Mouse (Mus musculus): ENCODE data around the gene Otop3. TPM values are rescaled to one million over a fixed set of nuclear protein-coding genes. Genes with fewer than 3 reads are reported as not detected.
A peak's percentile ranks its signal among the peaks of the same experiment; 100 is the strongest.

Gene Otop3
- polyA plus RNA-seq, 1 experiment, result not detected

- TF ChIP-seq MAX (IDR thresholded peaks at IDR 0.05) (no peak), CTCF (IDR thresholded peaks at IDR 0.05; ENCODE audit: control insufficient read depth, insufficient read depth, insufficient read length) (no peak), MYOD1 (IDR thresholded peaks at IDR 0.05; ENCODE audit: control insufficient read depth, insufficient read length, low read depth) (no peak), FOSL1 (IDR thresholded peaks at IDR 0.05; ENCODE audit: insufficient read depth, low read length, poor library complexity, severe bottlenecking) (no peak), CEBPB (IDR thresholded peaks at IDR 0.05; ENCODE audit: low read depth) (no peak), USF1 (IDR thresholded peaks at IDR 0.05; ENCODE audit: low read depth) (no peak), MYOG (IDR thresholded peaks at IDR 0.05; ENCODE audit: control insufficient read depth, extremely low read depth, insufficient read length) (no peak)
- H3K27me3 ChIP-seq (ENCODE audit: control insufficient read depth, insufficient read depth, insufficient read length), result peaks cover 16% of the 10 kb centered on the region
- no peaks in the 10 kb centered on the region for H3K36me3 ChIP-seq (ENCODE audit: control insufficient read depth, insufficient read depth)
- no peak overlapping the region for H3ac ChIP-seq (ENCODE audit: control insufficient read depth, insufficient read length, low read depth)
- no peaks in the 10 kb centered on the region for H3K79me2 ChIP-seq (ENCODE audit: control insufficient read depth, insufficient read depth)
- no peak overlapping the region for H3K4me3 ChIP-seq (ENCODE audit: insufficient read depth, poor library complexity, severe bottlenecking)
- H3K79me3 ChIP-seq (ENCODE audit: low read depth), result no peaks in the 10 kb centered on the region
Measured at GRCm38 (mm10) chr11:115345515-115345914, 11.0 kb downstream of the Otop3 start.

DNA sequence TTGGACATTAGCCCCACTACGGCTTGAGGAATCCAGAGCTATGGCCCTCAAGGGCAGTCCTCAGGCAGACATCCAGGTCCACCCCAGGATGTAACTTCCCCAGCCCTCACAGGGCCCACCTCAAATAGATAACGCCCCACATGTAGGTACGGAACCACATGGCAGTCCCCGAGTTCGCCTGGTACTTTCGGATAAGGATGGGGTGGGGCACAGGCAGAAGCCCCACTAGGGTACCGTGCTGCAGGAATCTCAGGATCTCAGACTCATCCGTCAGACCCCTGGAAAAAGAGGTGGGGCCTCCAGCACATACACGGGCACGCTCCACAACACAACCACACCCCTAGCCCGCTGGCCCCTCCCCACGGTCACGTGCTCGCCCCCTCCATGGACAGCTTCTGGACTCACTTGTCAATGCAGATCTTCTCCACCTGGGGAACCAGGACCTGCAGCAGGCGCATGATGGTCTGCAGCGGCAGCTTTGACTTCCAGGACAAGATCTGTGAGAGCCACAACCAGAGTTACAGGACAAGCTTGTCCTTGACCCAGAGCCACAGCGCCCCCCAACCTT lies 14.2 kb downstream of the Otop3 start:
- Histone ChIP-seq H3ac (ENCODE audit: control insufficient read depth, insufficient read length, low read depth) (no peak overlapping the region), H3K36me3 (ENCODE audit: control insufficient read depth, insufficient read depth) (no peaks in the 10 kb centered on the region), H3K27me3 (ENCODE audit: control insufficient read depth, insufficient read depth, insufficient read length) (no peaks in the 10 kb centered on the region), H3K79me3 (ENCODE audit: low read depth) (no peaks in the 10 kb centered on the region), H3K79me2 (ENCODE audit: control insufficient read depth, insufficient read depth) (no peaks in the 10 kb centered on the region), H3K4me3 (ENCODE audit: insufficient read depth, poor library complexity, severe bottlenecking) (no peak overlapping the region)
- no peak for TF ChIP-seq MAX (IDR thresholded peaks at IDR 0.05)

- no peaks in the 10 kb centered on the region for H3K36me3 ChIP-seq (ENCODE audit: control insufficient read depth, insufficient read depth)
- H3K79me3 ChIP-seq (ENCODE audit: low read depth), result no peaks in the 10 kb centered on the region
- H3K4me3 ChIP-seq (ENCODE audit: insufficient read depth, poor library complexity, severe bottlenecking), result no peak overlapping the region
- no peaks in the 10 kb centered on the region for H3K27me3 ChIP-seq (ENCODE audit: control insufficient read depth, insufficient read depth, insufficient read length)
- no peaks in the 10 kb centered on the region for H3K79me2 ChIP-seq (ENCODE audit: control insufficient read depth, insufficient read depth)
- TF ChIP-seq CTCF (IDR thresholded peaks at IDR 0.05; ENCODE audit: control insufficient read depth, insufficient read depth, insufficient read length) (no peak), MYOD1 (IDR thresholded peaks at IDR 0.05; ENCODE audit: control insufficient read depth, insufficient read length, low read depth) (no peak), FOSL1 (IDR thresholded peaks at IDR 0.05; ENCODE audit: insufficient read depth, low read length, poor library complexity, severe bottlenecking) (no peak), USF1 (IDR thresholded peaks at IDR 0.05; ENCODE audit: low read depth) (no peak)
- H3ac ChIP-seq (ENCODE audit: control insufficient read depth, insufficient read length, low read depth), result no peak overlapping the region
Measured at GRCm38 (mm10) chr11:115349976-115350375, 15.4 kb downstream of the Otop3 start.

- Histone ChIP-seq H3K4me3 (ENCODE audit: insufficient read depth, poor library complexity, severe bottlenecking) (no peak overlapping the region), H3K27me3 (ENCODE audit: control insufficient read depth, insufficient read depth, insufficient read length) (no peaks in the 10 kb centered on the region), H3ac (ENCODE audit: control insufficient read depth, insufficient read length, low read depth) (no peak overlapping the region), H3K79me2 (ENCODE audit: control insufficient read depth, insufficient read depth) (no peaks in the 10 kb centered on the region), H3K36me3 (ENCODE audit: control insufficient read depth, insufficient read depth) (no peaks in the 10 kb centered on the region), H3K79me3 (ENCODE audit: low read depth) (no peaks in the 10 kb centered on the region)
- TF ChIP-seq USF1 (IDR thresholded peaks at IDR 0.05; ENCODE audit: low read depth) (peak; percentile 5), FOSL1 (IDR thresholded peaks at IDR 0.05; ENCODE audit: insufficient read depth, low read length, poor library complexity, severe bottlenecking) (no peak)
Measured at GRCm38 (mm10) chr11:115353375-115353774, 18.8 kb downstream of the Otop3 start.

DNA sequence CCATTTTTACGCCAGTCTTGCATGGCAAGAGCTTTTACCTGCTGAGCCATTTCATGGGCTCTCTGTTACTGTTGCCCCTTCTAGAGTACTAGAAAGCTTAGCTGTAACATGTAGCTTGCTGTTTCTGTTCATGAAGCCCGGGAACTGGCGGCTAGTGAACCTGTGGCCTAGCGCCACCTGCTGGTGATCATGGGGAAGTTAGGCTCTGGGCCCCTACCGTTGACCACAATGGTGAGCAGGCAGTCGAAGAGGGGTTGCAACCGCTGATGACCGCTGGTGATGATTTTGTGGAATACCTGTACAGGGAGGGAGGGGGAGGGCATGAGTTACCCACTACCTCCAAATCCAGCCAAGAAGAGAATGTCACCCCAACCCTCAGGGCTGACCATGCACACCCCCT lies 19.7 kb downstream of the Otop3 start:
- Histone ChIP-seq H3K79me2 (ENCODE audit: control insufficient read depth, insufficient read depth) (no peaks in the 10 kb centered on the region), H3K36me3 (ENCODE audit: control insufficient read depth, insufficient read depth) (no peaks in the 10 kb centered on the region), H3K79me3 (ENCODE audit: low read depth) (no peaks in the 10 kb centered on the region), H3K4me3 (ENCODE audit: insufficient read depth, poor library complexity, severe bottlenecking) (no peak overlapping the region), H3ac (ENCODE audit: control insufficient read depth, insufficient read length, low read depth) (no peak overlapping the region), H3K27me3 (ENCODE audit: control insufficient read depth, insufficient read depth, insufficient read length) (no peaks in the 10 kb centered on the region)
- TF ChIP-seq CTCF (IDR thresholded peaks at IDR 0.05; ENCODE audit: control insufficient read depth, insufficient read depth, insufficient read length), result peak; percentile 90
- no peak for TF ChIP-seq MAX (IDR thresholded peaks at IDR 0.05)
- TF ChIP-seq FOSL1 (IDR thresholded peaks at IDR 0.05; ENCODE audit: insufficient read depth, low read length, poor library complexity, severe bottlenecking), result no peak

GRCm38 (mm10) chr11:115358468-115358867 lies 23.9 kb downstream of the Otop3 start:
- no peaks in the 10 kb centered on the region for H3K79me2 ChIP-seq (ENCODE audit: control insufficient read depth, insufficient read depth)

DNA sequence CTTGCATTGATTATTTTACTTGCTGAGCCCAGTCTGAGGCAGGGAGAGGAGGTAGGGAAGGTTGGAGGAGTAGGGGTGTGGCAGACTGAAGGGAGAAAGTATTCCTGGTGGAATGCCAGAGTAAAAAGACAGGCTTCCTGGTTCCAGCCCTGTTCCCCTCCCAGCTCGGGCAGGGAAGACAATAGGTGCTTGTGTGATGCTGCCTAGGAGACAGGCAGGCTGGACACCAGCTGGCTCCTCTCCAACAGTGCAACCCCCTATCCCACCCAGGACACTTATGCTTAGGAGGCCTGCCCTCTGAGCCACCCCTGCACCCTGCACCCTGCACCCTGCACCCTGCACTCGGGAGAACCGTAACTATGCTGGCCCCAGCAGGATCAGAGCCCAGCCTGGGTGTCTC lies 24.8 kb downstream of the Otop3 start:
- Histone ChIP-seq H3ac (ENCODE audit: control insufficient read depth, insufficient read length, low read depth) (no peak overlapping the region), H3K79me2 (ENCODE audit: control insufficient read depth, insufficient read depth) (no peaks in the 10 kb centered on the region), H3K79me3 (ENCODE audit: low read depth) (no peaks in the 10 kb centered on the region), H3K36me3 (ENCODE audit: control insufficient read depth, insufficient read depth) (no peaks in the 10 kb centered on the region), H3K27me3 (ENCODE audit: control insufficient read depth, insufficient read depth, insufficient read length) (no peaks in the 10 kb centered on the region), H3K4me3 (ENCODE audit: insufficient read depth, poor library complexity, severe bottlenecking) (no peak overlapping the region)
- no peak for TF ChIP-seq MAX (IDR thresholded peaks at IDR 0.05)
- no peak for TF ChIP-seq MYOG (IDR thresholded peaks at IDR 0.05; ENCODE audit: control insufficient read depth, extremely low read depth, insufficient read length)
- TF ChIP-seq USF1 (IDR thresholded peaks at IDR 0.05; ENCODE audit: low read depth), result no peak
- no peak for TF ChIP-seq CTCF (IDR thresholded peaks at IDR 0.05; ENCODE audit: control insufficient read depth, insufficient read depth, insufficient read length)
- TF ChIP-seq CEBPB (IDR thresholded peaks at IDR 0.05; ENCODE audit: low read depth), result no peak

More at GRCm38 (mm10) chr11:115358468-115358867, 23.9 kb downstream of the Otop3 start:
- Histone ChIP-seq H3K79me3 (ENCODE audit: low read depth) (no peaks in the 10 kb centered on the region), H3K27me3 (ENCODE audit: control insufficient read depth, insufficient read depth, insufficient read length) (no peaks in the 10 kb centered on the region), H3K4me3 (ENCODE audit: insufficient read depth, poor library complexity, severe bottlenecking) (no peak overlapping the region), H3K36me3 (ENCODE audit: control insufficient read depth, insufficient read depth) (no peaks in the 10 kb centered on the region), H3ac (ENCODE audit: control insufficient read depth, insufficient read length, low read depth) (no peak overlapping the region)
- TF ChIP-seq USF1 (IDR thresholded peaks at IDR 0.05; ENCODE audit: low read depth), result no peak

Measured in C2C12 (cell line).